Mouse (Mus musculus) kidney, adult 8-10 months (tissue): ENCODE measurements at regions not wholly inside any gene's neighbourhood (a gene's known extent, or its start where the extent isn't known, plus 50 kb on each side); places are given as distances from the start of the nearest gene placed in this dataset.

Source experiments
- DNase-seq, 2 experiments: peaks; one replicate each; pipeline ENCODE4 v3.0.0; 2022

DNA sequence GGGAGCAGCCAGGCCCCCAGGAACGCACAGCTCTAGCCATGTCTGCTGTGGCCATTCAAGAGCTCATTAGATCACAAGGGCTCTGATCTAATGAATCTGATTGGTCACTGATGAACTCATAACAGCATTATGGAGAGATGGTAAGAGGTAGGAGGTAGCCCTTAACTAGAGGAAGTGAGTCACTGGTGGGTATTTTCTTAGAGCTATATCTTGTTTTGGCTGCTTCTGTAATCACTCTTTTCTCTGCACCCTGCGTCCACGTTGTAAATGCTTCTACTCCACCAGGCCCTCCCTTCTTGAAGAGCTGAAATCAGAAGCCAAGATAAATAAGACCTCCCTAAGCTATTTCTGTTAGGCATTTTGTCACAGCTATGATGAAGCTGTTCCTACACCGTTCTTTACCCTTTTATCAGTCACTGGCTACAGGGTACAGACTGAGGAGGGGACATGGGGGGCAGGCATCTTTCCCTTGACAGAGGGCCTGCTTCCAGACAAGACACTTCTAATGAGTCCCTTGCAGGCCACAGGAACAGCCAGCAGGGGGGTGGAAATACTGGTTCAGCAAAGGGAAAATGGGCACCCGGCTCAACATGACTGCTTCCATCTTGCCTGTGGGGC lies 412.1 kb downstream of the Pdcd6ip start:
- no peak for DNase-seq

DNA sequence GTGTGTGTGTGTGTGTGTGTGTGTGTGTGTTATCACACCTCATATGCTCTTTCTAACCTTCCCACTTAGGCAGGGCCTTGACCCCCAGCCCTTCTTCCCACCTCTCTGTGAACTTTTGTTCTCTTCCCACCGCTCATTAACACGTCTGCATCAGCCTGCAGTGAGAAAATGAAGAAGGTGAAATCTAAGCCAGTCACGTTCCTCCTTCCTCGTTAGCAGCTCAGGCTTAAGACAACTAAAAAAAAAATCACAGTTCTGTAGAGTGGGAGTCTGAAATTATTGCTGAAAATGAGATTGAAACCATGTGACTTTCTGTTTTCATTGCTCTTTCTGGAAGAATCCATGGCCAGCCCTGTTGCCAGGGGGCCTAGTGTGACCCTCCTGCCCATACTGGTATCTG lies 420.7 kb downstream of the Pdcd6ip start:
- no peak for DNase-seq

DNA sequence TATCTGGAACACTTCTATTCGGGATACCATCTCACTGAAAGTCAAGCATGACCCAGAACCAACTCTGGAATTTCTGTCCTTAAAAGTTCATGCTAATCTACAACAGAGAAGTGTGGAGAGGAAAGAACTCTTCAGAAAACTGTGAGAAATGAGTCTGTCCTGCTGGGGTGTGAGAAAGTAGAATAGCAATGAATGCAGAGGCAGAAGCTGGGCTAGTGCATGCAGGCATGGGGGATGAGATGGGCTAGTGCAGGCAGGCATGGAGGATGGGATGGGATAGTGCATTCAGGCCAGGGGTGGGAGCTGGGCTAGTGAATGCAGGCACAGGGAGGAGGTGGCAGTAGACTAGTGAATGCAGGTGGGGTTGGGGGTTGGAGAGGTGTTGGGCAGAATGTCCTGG lies 424.8 kb downstream of the Pdcd6ip start:
- no peak for DNase-seq

DNA sequence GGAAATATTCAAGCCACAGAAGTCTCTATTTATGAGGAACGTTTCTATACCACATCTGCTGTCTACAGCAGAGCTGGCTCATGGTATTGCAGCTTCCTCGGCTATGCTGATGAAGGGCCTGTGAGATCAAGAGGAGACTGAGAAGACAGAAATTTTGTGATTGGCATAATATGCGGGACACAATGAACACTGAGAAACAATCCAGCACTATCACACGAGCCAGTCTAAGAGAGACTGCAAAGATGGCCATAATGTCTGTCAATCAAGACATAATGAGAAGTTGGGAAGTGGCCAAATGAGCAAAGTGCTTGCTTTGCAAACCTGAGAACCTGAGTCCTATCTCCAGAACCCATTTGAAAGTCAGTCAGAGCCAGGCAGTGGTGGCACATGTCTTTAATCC lies 437.5 kb downstream of the Pdcd6ip start:
- DNase-seq, result no peak

DNA sequence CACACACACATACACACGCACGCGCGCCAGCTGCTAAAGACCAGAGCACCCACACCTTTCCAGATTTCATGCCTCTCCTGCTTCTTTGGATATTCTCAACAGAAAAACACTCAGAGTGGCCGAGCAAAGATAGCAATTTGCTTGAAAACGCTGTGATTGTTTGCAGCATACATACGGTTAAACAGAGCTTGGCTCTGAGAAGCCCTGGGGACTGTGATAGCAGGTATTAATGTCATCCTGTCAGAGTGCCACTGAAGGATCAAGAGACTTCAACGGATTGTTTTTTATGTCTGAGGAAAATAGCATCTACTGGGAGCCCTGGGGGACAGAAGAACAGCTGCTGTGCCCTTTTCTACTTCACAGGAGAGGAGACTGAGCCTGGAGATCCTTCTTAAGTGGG lies 440.4 kb downstream of the Pdcd6ip start:
- DNase-seq, result no peak

DNA sequence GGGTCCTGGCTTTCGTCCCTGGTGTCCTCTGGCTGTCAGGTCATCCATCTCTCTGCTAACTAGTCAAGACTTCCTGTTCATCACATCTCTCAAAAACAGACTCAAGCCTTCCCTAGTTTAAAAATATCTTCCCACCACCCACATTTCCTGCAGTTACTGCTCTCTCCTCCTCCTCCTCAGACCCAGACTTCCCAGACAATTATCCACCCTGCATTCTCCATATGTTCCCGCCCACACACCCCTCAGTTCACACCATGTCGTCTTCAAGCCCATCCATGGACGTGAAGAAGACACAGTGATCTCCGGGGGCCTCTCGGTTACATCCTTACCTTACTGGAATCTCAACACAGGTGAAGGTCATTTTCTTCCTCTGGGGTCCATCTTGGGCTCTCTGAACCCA lies 444.4 kb downstream of the Pdcd6ip start:
- DNase-seq, result no peak

DNA sequence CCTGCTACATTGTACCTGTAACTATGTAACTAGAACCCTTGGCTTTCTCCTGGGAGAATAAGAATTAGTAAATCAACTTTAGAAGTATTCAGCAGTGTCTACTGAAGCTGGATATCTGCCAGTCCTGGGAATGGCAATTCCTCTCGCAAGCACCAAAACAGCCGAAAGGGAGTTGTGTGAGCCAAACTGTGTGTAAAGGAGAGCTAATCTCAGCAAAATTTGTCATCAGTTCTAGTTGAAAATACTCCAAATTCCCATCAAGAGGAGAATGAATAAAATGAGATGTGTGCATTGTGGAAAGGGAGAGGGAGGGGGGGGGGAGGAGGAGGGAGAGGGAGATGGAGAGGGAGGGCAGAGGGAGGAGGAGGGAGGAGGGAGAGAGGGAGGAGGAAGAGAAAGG lies 447.8 kb downstream of the Pdcd6ip start:
- no peak for DNase-seq

DNA sequence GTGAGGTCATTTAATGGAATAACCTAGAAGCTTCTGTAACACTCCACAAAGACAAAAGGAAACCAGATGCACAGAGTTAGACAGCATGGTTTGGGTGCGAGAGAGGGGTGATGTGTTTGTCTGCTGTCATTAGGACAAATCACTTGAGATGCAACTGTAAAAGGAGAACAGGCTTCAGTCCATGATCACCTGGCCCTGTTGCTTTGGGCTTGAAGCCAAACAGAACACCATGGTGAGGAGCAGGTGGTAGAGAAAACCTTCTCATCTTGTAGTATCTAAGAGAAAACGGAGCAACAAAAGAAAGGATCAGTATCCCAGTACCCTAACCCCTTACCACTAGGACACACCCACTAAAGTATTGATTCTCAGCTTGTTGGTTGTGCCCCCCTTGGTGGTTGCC lies 449.5 kb downstream of the Pdcd6ip start:
- DNase-seq, result no peak

DNA sequence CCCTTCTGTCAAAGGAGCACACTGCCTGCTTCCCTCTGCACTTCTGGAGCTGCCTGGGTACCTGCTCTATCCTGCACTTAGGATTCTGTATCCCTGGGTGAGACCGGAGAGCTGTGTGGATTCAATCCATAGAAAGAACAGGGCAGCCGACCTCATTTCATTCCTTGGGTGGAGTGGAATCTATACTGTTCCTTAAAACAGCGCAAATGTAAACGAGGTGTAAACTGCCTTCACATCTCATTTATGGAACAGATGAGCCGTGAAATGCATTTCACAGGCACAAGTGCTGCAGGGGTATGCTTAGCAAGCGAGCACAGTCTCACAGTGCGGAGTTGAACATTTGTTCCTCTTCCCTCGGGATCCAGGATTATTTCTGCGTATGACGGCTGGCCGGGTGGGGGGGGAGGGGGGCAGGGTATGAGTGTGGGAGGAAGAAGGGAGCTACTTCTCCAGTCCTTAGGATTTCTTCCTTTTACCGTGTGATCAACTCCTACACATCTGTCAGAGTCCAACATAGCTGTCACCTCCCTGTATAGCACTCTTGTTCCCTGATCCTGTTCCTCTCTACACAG lies 459.3 kb downstream of the Pdcd6ip start:
- no peak for DNase-seq

DNA sequence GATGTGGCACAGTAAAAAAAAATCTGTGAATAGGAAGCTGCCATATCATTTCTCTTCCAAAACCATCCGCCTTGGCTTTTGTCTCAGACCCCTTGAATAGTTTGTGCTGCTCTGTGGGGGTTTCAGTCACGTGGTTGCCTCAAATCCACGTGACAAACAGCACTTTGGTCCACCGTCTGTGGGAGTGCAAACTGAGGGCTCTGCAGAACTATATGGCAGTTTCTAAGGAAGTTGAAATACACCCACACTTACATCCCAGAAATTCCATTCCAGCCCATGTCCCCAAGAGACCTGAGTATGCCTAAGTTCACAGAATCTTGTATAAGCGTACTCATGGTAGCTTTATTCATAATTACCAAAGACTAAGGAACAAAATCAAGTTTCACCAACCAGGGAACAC lies 460.1 kb downstream of the Pdcd6ip start:
- DNase-seq, result no peak

DNA sequence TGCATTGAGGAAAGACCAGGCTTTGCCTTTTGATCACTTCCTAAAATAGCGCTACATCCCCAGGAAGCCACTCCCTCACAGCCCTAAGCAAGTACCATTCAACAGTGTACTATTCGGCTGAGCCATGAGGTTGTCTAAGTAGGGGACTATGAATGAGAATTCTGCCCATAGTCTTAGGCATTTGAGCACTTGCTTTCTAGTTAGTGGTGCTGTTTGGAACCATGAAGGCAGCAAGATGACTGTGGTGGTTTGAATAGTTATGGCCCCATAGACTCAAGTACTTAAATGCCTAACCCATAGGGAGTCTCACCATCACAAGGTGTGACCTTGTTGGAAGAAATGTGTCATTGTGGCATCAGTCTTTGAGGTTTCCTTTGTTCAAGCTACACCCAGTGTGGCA lies 464.2 kb downstream of the Pdcd6ip start:
- DNase-seq, result no peak

DNA sequence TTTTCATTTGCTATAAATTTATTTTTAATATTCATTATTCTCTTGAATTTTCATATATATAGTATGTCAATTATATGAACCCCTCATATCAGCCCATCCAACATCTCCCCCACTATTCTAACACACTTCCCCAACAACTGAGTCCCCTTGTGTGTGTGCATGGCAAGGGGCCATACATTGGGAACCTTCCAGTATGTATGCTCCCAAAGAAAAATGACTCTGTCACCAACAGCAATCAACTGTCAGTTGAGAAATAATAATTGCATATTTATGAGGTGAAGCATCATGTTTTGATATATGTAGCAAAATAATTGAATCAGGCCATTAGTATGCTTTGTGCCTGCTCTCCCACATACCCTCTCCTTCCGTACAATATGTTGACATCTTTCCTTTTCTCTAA lies 474.7 kb downstream of the Pdcd6ip start:
- DNase-seq, result no peak

DNA sequence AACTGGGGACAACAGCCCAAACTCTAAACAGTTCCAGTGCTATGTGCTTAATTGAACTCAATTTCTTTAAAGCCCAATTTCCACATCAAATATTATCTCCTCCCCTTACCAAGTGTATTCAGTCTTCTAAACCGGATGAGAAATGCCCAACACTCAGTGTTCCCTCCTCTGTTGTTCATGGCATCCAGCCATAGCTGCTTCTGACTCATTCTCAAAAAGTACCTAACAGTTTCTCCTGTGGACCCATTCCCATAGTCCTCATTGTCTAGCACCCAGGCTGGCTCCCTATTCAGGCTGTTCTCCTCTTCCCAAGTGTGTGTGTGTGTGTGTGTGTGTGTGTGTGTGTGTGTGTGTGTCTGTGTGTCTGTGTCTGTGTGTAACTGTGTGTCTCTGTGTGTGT lies 478.7 kb downstream of the Pdcd6ip start:
- DNase-seq, result no peak

DNA sequence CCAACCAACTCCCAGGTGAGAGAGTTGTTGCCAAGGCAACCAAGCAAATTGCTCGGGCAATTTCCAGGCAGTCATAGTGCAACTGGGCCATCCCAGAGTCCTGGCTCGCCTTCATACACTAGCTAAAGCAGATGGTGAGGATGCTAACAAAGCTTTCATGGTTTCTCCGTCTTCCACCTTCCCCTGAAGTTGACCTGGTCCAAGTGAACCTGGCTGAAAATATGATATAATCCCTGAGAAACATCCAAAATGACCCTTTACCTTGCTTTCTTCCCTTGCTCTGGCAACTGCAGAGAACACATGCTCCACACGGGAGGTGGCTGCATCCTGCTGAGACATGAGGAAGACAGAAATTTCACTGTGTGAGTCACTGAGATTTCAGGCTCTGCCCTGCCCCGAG lies 494.1 kb downstream of the Pdcd6ip start:
- no peak for DNase-seq

DNA sequence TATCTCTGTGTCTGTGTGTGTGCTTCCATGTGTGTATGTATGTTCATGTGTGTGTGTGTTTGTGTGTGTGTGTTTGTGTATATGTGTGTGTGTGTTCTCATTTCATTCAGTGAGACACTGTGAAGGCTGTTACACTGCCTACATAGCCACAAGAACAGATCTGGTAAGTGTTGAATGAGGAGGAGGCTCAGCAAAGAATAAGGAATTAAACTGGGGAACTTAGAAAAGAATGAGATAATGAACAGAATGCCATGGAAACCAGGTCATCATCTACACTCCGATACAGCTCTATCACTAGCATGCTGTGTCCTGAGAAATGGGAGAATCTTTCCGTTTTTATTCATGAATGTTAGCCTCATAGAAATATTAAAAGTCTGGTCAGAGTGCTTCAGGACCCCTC lies 495.7 kb downstream of the Pdcd6ip start:
- no peak for DNase-seq

DNA sequence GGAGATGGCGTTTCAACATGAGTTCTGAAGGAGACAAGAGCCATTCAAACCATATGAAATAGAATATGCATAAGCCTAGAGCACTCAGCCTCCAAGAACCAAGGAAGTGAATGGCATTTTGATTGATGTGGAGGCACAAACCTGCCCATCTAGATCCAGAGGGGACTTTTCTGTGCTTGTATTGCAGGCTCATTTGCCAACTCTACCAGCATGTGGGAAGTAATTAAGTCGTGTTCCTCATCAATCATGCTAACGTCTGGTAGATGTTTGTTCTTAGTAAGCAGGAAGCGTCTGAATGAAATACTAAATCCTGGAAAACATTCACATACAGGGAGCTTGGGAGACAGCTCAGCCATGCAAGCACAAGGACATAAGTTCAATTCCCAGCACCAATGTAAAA lies 499.9 kb downstream of the Pdcd6ip start:
- DNase-seq, result no peak

DNA sequence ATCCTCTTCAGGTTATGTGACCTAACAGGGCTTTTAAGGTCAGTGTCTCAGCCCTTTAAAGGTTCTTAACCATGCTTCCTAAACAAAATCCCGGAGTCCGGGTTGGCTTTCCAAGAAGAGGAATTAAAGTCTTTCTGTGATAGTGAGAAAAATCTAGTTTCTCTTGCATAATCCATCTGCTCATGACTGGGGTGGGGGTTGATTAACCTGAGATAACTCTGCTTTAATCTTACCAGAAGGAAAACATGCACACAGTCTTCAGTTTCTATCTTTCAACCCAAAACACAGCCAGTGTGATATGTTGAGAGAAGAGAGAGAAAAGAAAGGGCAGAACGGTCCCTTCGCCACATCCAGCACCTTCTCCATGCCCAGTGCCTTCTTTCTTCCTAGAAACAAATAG lies 508.8 kb downstream of the Pdcd6ip start:
- no peak for DNase-seq

DNA sequence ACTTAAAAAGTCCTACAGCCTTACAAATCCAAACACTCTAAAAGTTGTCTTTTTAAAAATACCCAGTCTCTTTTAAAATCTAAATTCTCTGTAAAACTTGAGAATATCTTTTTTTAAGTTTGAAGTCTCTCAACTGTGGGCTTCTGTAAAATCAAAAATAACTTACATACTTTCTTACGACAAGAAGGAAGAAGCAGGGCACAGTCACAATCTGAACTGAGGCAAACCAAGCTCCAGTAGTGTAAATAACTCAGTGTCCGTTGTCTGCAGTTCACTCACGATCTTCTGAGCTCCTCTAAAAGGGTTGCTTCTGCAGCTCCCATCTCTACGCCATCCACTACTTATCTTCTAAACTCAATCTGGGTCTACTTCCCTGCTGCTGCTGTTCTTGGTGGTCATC lies 512.5 kb downstream of the Pdcd6ip start:
- DNase-seq, result no peak

DNA sequence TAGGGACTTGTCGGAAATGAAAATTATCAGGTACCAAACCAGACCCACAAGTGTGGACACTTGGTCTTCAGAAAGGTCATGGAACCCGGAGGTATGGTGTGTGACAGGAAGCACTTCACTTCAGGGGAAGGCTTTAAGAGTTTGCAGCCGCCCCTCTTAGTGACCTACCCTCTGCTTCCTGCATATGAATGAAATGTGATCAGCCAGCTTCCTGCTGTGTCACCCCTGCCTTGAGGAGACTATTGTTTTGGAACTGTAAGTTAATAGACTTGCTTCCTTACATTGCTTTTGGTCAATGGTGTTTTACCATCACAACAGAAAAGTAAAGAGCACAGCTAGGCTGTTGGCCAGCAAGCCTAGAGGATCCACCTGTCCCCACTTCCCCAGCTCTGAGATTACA lies 515.3 kb downstream of the Pdcd6ip start:
- no peak for DNase-seq

DNA sequence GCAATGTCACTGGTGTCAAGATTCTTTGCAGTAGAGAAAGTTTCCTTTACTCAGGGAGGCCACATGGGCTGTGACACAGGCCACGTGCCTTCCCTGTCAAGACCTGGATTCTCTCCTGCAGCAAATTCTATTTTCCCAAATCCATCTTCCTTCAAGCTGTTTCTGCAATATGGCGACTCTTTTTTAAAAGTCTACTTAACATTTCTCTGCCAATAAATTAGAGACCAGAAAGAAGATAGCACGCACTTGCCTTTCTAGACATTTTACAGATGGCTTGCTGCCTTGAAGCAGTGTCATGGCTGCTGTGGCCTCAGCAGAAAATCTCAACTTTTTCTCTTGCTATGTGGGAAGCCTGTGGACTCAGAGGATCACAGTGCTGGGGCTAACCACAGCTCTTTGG lies 516.9 kb downstream of the Pdcd6ip start:
- no peak for DNase-seq

DNA sequence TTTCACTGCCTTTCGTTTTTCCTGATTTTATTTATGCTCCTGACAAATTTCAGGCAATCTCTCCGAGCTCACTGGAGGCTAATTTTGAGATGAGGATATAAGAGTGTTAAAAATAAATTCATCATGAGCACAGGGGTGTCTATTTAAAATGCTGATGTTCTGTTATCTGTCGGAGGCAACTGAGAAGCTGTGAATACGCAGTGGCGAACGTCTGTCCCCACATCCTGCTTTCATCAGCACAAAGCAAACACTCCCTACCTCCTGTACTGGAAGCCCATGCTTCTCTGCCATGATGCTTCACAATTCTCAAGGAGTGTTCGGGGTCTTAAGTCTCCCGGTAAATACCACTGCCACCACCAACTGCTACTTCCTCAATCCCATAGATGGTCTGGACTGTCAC lies 526.9 kb downstream of the Pdcd6ip start:
- no peak for DNase-seq

DNA sequence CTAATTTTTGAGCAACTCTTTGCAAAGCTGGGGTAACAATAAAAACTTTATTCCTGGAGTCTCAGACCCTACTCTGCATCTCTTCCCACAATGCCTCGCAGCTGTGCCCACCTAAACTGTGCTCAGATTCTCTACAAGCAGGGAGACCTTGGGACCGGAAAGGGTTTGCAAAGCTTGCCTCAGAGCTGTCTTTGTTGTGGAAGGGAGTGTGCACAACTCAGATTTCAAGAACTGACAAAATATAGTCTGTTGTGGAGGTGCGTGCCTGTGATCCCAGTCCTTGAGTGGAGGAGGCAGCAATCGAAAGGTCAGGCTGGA lies 530.2 kb downstream of the Pdcd6ip start:
- no peak for DNase-seq

DNA sequence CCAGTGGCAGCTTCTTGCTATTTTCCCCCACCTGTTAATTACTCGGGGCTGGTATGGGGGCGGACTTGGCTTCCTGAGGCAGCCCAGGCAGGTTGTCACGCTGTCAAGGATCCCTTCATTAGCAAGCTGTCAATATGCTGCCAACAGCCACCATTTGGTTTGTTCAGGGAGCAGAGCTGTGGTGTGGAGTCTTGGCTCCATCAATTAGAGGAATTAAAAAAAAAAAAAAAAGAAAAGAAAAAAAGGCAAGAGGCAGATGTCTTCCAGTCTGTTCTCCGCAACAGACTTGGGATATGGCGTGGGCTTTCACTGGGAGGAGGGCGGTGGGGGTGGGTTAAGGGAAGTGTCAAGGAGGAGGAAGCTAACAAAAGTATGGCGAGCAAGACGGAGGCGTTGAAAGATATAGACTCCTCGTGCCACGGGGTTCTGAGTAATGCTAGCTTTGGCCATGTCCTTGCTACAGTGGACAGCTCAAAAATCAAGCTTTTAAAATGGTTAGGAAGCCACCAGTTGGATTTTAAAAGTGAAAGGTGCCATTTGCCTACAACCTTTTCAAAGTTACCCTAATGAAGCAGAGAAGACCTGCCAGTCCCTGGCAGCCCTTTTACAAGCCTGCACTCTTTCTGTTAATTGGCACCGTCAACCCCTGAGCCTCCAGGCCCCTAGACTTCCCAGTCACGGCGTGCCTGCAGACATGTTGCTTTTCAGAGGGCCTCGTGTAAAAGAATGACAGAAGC lies 530.7 kb downstream of the Pdcd6ip start:
- DNase-seq, result no peak

DNA sequence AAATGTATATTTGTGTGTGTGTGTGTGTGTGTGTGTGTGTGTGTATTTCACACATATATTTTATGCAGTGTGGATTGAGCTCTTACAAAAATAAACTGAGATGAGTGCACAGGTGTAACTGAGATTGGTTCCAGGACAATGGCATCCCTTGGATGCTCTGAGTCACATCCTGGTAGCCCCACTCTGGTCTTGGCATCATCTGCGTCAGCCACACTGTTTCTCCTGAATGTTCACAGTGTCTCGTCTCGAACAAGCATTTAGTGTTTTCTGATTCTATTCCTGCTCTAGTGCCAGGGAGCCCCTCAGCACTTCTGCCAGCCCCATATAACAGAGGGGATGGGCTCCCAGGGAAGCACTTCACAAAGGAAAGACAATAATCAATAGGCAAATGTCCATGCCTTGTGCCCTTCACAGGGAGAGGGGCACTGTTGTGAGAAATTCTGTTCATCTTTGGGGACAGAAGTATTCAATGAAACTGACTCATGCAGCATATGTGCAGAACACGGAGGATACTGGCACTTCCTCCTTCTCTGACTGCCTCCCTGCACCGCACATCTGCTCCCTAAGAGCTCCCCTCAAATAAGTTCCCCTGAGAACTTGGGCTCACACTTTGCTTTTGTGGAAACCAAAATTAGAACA lies 536.2 kb downstream of the Pdcd6ip start:
- no peak for DNase-seq
